Mouse (Mus musculus) CH12.LX (cell line): ENCODE results near the gene Bcat1. TPM values are rescaled to one million over a fixed set of nuclear protein-coding genes. Genes with fewer than 3 reads are reported as not detected.

Source experiments
- DNase-seq: peaks from one replicate; pipeline ENCODE4 v3.0.0-alpha.2; 2013; ENCODE audit errors: extremely low read depth
- H3K27ac ChIP-seq: 2 replicates; pipeline ENCODE4 v1.5.1; 2012; ENCODE audit warnings: low read depth, mild to moderate bottlenecking, control low read depth, moderate library complexity; ENCODE audit not compliant: insufficient read depth
- H3K27me3 ChIP-seq: replicated peaks from 2 replicates; pipeline ENCODE3; 2012; ENCODE audit warnings: inconsistent platforms
- H3K36me3 ChIP-seq, 2 experiments: replicated peaks in 1 of 2; 2 replicates each; pipeline versions ENCODE3 to v1.6.1; 2012; ENCODE audit warnings: inconsistent platforms in 1 of 2, low read length in 1 of 2, mild to moderate bottlenecking in 1 of 2, mixed read lengths in 1 of 2, moderate library complexity in 1 of 2; ENCODE audit not compliant: control insufficient read depth in 1 of 2, insufficient read depth in 1 of 2
- H3K4me1 ChIP-seq, 2 experiments: 2 replicates each; pipeline ENCODE4 v1.6.1; 2012; ENCODE audit warnings: inconsistent platforms in 1 of 2, moderate library complexity in 1 of 2; ENCODE audit not compliant: insufficient read depth in 2 of 2, control insufficient read depth in 1 of 2
- H3K4me2 ChIP-seq: 2 replicates; pipeline ENCODE4 v1.6.1; 2012; ENCODE audit warnings: low read depth, mild to moderate bottlenecking, control low read depth; ENCODE audit not compliant: poor library complexity, insufficient read depth, severe bottlenecking
- H3K4me3 ChIP-seq, 3 experiments: fragments of 150-350 bp in 1 of 3; sonication (generic) in 1 of 3; replicated peaks in 1 of 3; 2 replicates each; pipeline versions ENCODE3 to v1.5.1; 2011 to 2012; ENCODE audit warnings: low read depth in 2 of 3, low read length in 2 of 3, mild to moderate bottlenecking in 2 of 3, moderate library complexity in 2 of 3, control low read depth in 1 of 3, improper control_type of control experiment in 1 of 3, inconsistent platforms in 1 of 3, mixed read lengths in 1 of 3; ENCODE audit not compliant: poor library complexity in 1 of 3
- H3K79me2 ChIP-seq: replicated peaks from 2 replicates; pipeline ENCODE4 v1.6.1; 2012; ENCODE audit warnings: mild to moderate bottlenecking, moderate library complexity; ENCODE audit not compliant: control insufficient read depth, poor library complexity, insufficient read depth, severe bottlenecking; ENCODE audit errors: extremely low read depth
- H3K9ac ChIP-seq: 2 replicates; pipeline ENCODE4 v1.6.1; 2012; ENCODE audit warnings: low read depth, mild to moderate bottlenecking, control low read depth, moderate library complexity; ENCODE audit not compliant: insufficient read depth
- H3K9me3 ChIP-seq: replicated peaks from 2 replicates; pipeline ENCODE3; 2012; ENCODE audit warnings: low read length, inconsistent platforms, mixed read lengths
- CTCF ChIP-seq, 2 experiments: IDR thresholded peaks in 1 of 2; conservative IDR thresholded peaks in 1 of 2; 2 replicates each; pipeline ENCODE4 v1.5.1; 2011 to 2012; ENCODE audit warnings: low read depth in 2 of 2, low read length in 2 of 2, improper control_type of control experiment in 1 of 2, inconsistent platforms in 1 of 2, mild to moderate bottlenecking in 1 of 2, moderate library complexity in 1 of 2
- GABPA ChIP-seq: IDR thresholded peaks from 2 replicates; pipeline ENCODE4 v1.6.1; 2012; ENCODE audit warnings: low read depth, low read length, improper control_type of control experiment, inconsistent platforms; ENCODE audit not compliant: insufficient replicate concordance
- IRF4 ChIP-seq: IDR thresholded peaks from 2 replicates; pipeline ENCODE4 v1.6.1; 2014; ENCODE audit warnings: low read depth, mild to moderate bottlenecking, inconsistent platforms, low read length, improper control_type of control experiment
- JUND ChIP-seq: conservative IDR thresholded peaks from 2 replicates; pipeline ENCODE4 v1.6.1; 2011; ENCODE audit warnings: low read depth, low read length, improper control_type of control experiment
- KAT2A ChIP-seq: IDR thresholded peaks from 2 replicates; pipeline ENCODE4 v1.6.1; 2012; ENCODE audit warnings: low read length, improper control_type of control experiment, inconsistent platforms; ENCODE audit not compliant: insufficient replicate concordance
- MAZ ChIP-seq: IDR thresholded peaks from 2 replicates; pipeline ENCODE4 v1.6.1; 2012; ENCODE audit warnings: low read depth, mild to moderate bottlenecking, inconsistent platforms, low read length, improper control_type of control experiment, moderate library complexity
- MEF2A ChIP-seq: IDR thresholded peaks from 2 replicates; pipeline ENCODE4 v1.6.1; 2014; ENCODE audit warnings: low read depth, mild to moderate bottlenecking, inconsistent platforms, low read length, improper control_type of control experiment, borderline replicate concordance
- MXI1 ChIP-seq: IDR thresholded peaks from 2 replicates; pipeline ENCODE4 v1.6.1; 2011; ENCODE audit warnings: mild to moderate bottlenecking, low read depth, low read length, improper control_type of control experiment
- NELFE ChIP-seq: IDR thresholded peaks from 2 replicates; pipeline ENCODE4 v1.6.1; 2011; ENCODE audit warnings: low read depth, low read length, improper control_type of control experiment
- NRF1 ChIP-seq: IDR thresholded peaks from 2 replicates; pipeline ENCODE4 v1.6.1; 2014; ENCODE audit warnings: low read depth, mild to moderate bottlenecking, inconsistent platforms, low read length, improper control_type of control experiment, moderate library complexity
- PAX5 ChIP-seq: IDR thresholded peaks from 2 replicates; pipeline ENCODE4 v1.6.1; 2012; ENCODE audit warnings: low read length, inconsistent platforms, mixed read lengths
- RAD21 ChIP-seq: IDR thresholded peaks from 2 replicates; pipeline ENCODE4 v1.6.1; 2011; ENCODE audit warnings: low read depth, mild to moderate bottlenecking, low read length, improper control_type of control experiment, moderate library complexity
- RCOR1 ChIP-seq: conservative IDR thresholded peaks from 2 replicates; pipeline ENCODE4 v1.6.1; 2012; ENCODE audit warnings: low read depth, mild to moderate bottlenecking, inconsistent platforms, low read length, improper control_type of control experiment
- SMC3 ChIP-seq: IDR thresholded peaks from 2 replicates; pipeline ENCODE4 v1.6.1; 2011; ENCODE audit warnings: low read depth, low read length, improper control_type of control experiment
- TBP ChIP-seq: conservative IDR thresholded peaks from 2 replicates; pipeline ENCODE4 v1.6.1; 2011; ENCODE audit warnings: low read depth, low read length, improper control_type of control experiment
- ZKSCAN1 ChIP-seq: IDR thresholded peaks from 2 replicates; pipeline ENCODE4 v1.6.1; 2012; ENCODE audit warnings: low read depth, inconsistent platforms, low read length, improper control_type of control experiment, borderline replicate concordance
- ZMIZ1 ChIP-seq: IDR thresholded peaks from 2 replicates; pipeline ENCODE4 v1.6.1; 2012; ENCODE audit warnings: low read depth, mild to moderate bottlenecking, inconsistent platforms, low read length, improper control_type of control experiment
- ZNF384 ChIP-seq: IDR thresholded peaks from 2 replicates; pipeline ENCODE4 v1.6.1; 2012; ENCODE audit warnings: low read depth, low read length, improper control_type of control experiment, inconsistent platforms
- dilution Hi-C: fragments of 300-500 bp; cut with MboI; formaldehyde crosslinking; loops from 2 replicates; pipeline ENCODE4 v1.14.3; 2020; ENCODE audit warnings: low sequenced_read_pairs; ENCODE audit not compliant: extremely low pct_unique_long_range_greater_than_20kb, extremely low pct_ligation_motif_present
- in situ Hi-C: fragments of 300-500 bp; cut with MboI; formaldehyde crosslinking; loops from 3 replicates; pipeline ENCODE4 v1.14.3; 2019; ENCODE audit warnings: low sequenced_read_pairs, low pct_ligation_motif_present, low pct_unique_long_range_greater_than_20kb, mixed read lengths
- polyA plus RNA-seq: library from polyadenylated mRNA; unstranded; fragments of >175 nt; gene quantifications from 2 replicates; pipeline ENCODE4 v1.2.1, GENCODE M21; 2012; ENCODE audit warnings: low read depth; ENCODE audit not compliant: insufficient read length
- total RNA-seq, 2 experiments: library from RNA; depleted of rRNA; stranded (reverse); fragments of 300-350 nt in 1 of 2; fragments of >200 nt in 1 of 2; gene quantifications; 2 replicates each; pipeline ENCODE4 v1.2.3; 2012 to 2014

Gene Bcat1
- total and polyA plus RNA-seq, 3 experiments: 141 to 199 (median 176) TPM

GRCm38 (mm10) chr6:144970900-144971299 lies 105.1 kb downstream of the Bcat1 start:
- H3K27me3 ChIP-seq: no peaks in the 10 kb centered on the region
- no peaks in the 10 kb centered on the region for H3K36me3 ChIP-seq
- peak; percentile 31 for DNase-seq
- no peak overlapping the region for H3K9ac ChIP-seq
- H3K4me3 ChIP-seq: no peak overlapping the region
- in situ Hi-C loops: loop anchor here (25.0 kb wide), 1 partner anchor 634 kb away; no protein-coding TSS in a partner anchor
- no peak overlapping the region for H3K27ac ChIP-seq
- no peak overlapping the region for H3K4me2 ChIP-seq
- H3K4me1 ChIP-seq: peaks cover 2 to 4% of the 10 kb centered on the region in 2 experiments
- TF ChIP-seq RCOR1: no peak
- TF ChIP-seq TBP: no peak
- TF ChIP-seq SMC3: peak; percentile 35
- no peak for TF ChIP-seq NRF1
- peak; percentile 44 for TF ChIP-seq RAD21
- peak in 1 of 2 experiments; percentile 53; a peak in 2 of 4 replicates for TF ChIP-seq CTCF (conservative IDR thresholded peaks at IDR 0.05 in 1 of 2, IDR thresholded peaks at IDR 0.05 in 1 of 2; ENCODE audit: low read depth in 2 of 2, low read length in 2 of 2)
- dilution Hi-C loops: no loop called here
- H3K79me2 ChIP-seq: no peaks in the 10 kb centered on the region
- H3K9me3 ChIP-seq: no peaks in the 10 kb centered on the region

- TF ChIP-seq ZNF384: no peak
- TF ChIP-seq JUND: no peak
- no peak for TF ChIP-seq NELFE
- no peak for TF ChIP-seq GABPA
- TF ChIP-seq KAT2A: no peak
- TF ChIP-seq MXI1: no peak
- TF ChIP-seq PAX5: no peak
- TF ChIP-seq MAZ: no peak
- no peak for TF ChIP-seq MEF2A
- TF ChIP-seq CTCF (conservative IDR thresholded peaks at IDR 0.05 in 1 of 2, IDR thresholded peaks at IDR 0.05 in 1 of 2; ENCODE audit: low read depth in 2 of 2, low read length in 2 of 2): no peak
- TF ChIP-seq IRF4: no peak
- TF ChIP-seq TBP: no peak
- no peak for TF ChIP-seq RCOR1
- TF ChIP-seq NRF1: no peak
- TF ChIP-seq ZKSCAN1: no peak
- no peak for TF ChIP-seq ZMIZ1
- in situ Hi-C loops: loop anchor here (10.0 to 25.0 kb wide), 2 partner anchors 473 to 630 kb away; no protein-coding TSS in a partner anchor
- no peak for DNase-seq
- dilution Hi-C loops: no loop called here
- H3K4me2 ChIP-seq: no peak overlapping the region
- H3K9me3 ChIP-seq: no peaks in the 10 kb centered on the region
- H3K9ac ChIP-seq: no peak overlapping the region
- no peaks in the 10 kb centered on the region for H3K36me3 ChIP-seq
- peaks cover 2 to 4% of the 10 kb centered on the region in 2 experiments for H3K4me1 ChIP-seq
- no peaks in the 10 kb centered on the region for H3K79me2 ChIP-seq
- no peak overlapping the region for H3K4me3 ChIP-seq
- H3K27ac ChIP-seq: no peak overlapping the region
- no peaks in the 10 kb centered on the region for H3K27me3 ChIP-seq
Measured at GRCm38 (mm10) chr6:144967536-144967935, 108.4 kb downstream of the Bcat1 start.
